Mouse (Mus musculus) monocyte, adult 2 months (primary cell): ENCODE results near the gene Ak4.
"Not testable (repeated sequence)": the region's sequence is repeated elsewhere in the genome, so short reads cannot be mapped to it uniquely, and the experiment has no call there.

Experiments
- DNase-seq, 2 experiments: peaks; one replicate each; pipeline ENCODE4 v3.0.0; 2022; ENCODE audit warnings: low spot score in 2 of 2, low read depth in 1 of 2

Gene Ak4

GRCm38 (mm10) chr4:101419151-101419910, at the start of gene Ak4:
Gene Ak4, plus strand, starts transcription at chr4:101419277.
- DNase-seq, result no peak

DNA sequence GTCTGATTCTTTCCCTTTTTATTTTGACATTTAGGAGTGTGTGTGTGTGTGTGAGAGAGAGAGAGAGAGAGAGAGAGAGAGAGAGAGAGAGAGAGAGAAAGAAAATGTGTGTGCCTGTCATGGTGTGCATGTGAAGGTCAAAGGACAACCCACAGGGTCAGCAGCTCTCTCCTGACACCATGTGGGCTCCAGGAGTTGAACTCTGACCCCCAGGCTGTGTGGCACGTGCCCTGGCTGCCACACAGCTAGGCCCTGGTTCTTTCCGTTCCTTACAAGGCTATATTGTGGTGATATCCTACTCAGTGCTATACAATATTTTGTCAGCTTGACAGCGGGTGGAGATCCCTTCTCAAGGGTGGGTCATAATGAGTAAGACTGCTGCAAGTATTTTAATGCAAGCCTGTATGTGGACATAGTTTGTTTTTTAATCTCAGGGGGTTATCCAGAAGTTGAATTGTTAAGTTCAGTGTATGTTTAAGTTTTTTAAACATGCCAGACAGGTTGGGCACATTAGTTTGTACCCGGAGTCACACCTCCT, 49.3 kb upstream of the Ak4 start:
- no peak for DNase-seq

GRCm38 (mm10) chr4:101372283-101372682, 46.8 kb upstream of the Ak4 start:
- no peak for DNase-seq

DNA sequence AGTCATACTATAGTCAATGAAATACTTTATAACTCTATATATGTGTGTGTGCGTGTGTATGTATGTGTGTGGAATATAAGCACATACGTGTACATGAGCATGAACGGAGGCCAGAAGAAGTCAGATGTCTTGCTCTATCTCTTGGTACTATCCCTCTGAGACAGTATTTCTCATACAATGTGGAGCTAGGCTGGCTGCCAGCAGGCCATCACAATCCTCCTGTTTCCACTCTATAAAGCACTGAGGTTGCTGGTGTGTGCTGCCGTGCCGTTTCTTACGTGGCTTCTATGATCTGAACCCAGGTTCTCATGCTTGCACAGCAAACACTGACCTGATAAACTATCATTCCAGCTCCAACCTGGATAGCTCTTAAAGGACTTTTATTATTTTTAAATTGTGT, 46.3 kb upstream of the Ak4 start:
- DNase-seq, result no peak

GRCm38 (mm10) chr4:101374104-101374503, 45.0 kb upstream of the Ak4 start:
- DNase-seq, result no peak

- DNase-seq, result no peak
These were observed 42.2 kb upstream of the Ak4 start for GRCm38 (mm10) chr4:101376835-101377234.

GRCm38 (mm10) chr4:101378241-101378640, 40.8 kb upstream of the Ak4 start:
- DNase-seq, result no peak

- no peak for DNase-seq
These were observed 40.3 kb upstream of the Ak4 start for GRCm38 (mm10) chr4:101378778-101379177.

DNA sequence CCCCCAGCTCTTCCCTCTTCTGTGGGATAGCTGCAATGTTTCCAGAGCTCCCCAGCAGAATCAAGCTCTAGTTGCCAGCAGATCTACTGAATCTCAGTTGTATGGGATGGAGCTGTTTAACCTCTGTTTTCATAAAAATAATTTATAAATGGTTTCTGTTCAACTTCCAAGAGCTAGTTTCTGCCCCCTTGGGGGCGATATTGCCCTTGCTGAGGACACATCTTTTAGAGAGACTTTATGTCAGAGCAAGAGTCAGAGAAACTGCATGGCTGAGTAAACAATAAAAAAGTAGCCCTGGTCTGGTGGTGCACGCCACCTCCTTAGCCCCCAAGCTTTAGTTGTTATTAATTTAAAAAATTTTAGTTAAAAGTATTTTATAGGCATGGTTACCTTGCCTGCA, 34.1 kb upstream of the Ak4 start:
- DNase-seq, result no peak

DNA sequence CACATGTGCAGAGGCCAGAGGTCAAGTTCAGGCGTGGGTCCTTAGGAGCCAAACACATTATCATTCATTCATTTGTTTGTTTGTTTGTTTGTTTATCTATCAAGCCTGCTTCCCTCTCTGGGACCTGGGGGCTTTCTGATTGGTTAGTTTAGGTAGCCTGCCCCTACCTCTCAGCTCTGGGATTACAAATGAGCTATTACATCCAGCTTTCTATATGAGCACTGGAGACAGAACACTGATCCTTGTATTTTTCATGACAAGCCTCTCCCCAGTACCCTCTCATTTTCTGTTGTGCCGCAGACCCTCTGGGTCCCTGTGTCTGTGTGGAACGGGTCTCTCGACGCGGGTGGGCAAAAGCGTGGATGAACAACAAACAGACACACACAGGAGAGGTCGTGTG, 30.8 kb upstream of the Ak4 start:
- DNase-seq, result no peak

DNA sequence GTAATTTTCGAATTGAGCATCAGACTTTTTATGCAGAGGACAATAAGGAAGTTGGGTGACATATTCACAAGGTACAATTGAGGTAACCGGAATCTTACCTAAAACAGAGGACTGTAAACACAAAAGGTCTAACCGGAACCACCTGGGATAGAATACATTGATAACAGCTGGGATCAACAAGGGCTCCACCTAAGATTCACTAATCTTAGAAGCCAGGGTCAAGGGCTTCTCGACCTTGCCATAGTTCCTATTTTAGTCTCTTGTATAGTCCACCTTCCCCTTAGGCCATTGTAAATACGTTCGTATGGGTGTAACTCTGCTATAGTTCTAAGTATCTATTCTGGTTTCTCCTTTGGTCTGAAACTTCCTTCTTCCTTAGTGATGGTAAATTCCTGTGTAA, 30.4 kb upstream of the Ak4 start:
- DNase-seq, result not testable (repeated sequence)

DNA sequence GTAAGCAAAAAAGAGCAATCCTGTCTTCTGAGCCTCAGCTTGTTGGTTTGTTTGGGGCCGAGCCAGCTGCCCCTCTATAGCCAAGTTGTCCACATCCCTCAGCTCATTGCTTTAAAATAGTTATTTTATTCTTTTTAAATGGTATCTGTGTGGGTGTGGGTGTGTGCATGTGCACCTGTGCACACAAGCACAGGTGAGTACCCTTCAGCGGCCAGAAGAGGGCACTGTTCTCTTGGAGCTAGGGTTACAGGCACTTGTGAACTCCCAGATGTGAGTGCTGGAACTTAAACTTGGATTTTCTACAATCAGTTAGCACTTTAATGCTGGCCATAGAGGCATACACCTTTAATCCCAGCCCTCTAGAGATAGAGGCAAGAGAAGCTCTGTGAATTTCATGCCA, 26.8 kb upstream of the Ak4 start:
- no peak for DNase-seq

DNA sequence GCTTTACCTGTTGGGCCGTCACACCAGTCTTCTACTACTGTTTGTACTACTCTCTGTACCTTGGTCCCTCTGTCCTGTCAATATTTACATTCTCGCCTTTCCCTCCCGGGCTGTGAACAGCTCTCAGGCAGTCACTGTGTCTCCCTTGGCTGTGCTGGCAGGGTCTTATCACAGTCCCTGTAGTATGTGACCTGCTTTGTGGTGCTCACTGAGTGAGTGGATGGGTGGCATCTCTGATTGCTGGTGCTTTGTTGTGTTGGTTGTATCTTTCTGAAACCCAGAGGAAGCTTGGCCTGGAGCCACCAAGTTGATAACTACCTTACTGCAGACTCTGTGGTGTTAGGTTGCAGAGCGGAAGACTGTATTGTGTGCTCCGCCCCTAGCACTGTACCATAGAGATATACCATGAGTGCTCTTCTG, 25.8 kb upstream of the Ak4 start:
- no peak for DNase-seq

DNA sequence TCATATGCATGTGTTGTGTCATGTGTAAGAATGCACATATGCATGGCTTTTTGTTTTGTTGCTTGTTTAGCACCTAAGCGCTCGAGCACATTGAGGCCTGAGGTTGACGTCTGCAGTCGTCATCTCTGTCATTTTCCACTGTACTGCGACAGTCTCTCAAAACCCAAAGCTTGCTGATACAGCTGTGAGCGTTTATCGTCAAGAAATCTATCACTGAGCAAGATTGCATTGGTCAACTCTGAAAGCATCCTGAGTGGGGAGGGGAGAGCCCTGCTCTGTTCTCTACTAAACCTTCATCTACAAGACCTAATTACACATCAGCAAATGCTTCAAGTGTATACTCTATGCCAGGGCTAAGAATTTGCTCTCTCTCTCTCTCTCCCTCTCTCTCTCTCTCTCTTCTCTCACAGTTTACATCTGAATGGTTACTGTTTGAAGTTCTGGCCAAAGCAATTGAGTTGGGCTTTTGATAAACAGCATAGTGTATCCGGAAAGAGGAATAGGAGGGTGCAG, 24.0 kb upstream of the Ak4 start:
- DNase-seq, result no peak

DNA sequence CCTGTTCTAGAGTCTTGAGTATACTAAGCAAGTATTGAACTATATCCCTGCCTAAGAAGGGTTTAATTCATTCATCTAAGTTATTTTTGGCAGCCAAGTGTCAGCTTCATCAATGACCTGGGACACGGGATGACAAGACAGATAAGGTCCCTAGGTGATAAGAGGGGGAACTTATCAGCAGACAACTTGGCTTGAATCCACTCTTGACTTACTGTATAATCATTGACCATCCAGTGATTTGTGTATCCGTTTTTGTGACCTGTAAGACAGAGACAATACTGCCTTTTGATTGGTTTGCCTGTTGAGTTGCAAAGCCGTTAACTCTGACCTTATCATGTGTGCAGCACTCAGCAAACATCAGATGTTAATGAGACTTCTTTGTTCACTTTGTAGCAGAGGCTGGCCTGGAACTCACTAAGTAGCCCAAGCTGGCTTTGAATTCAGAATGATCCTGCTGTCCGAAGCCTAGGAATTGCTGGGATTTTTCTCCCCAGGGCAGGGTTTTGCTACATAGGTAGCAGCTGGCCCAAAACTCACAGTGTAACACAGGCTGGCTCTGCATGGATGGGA, 19.0 kb upstream of the Ak4 start:
- no peak for DNase-seq

DNA sequence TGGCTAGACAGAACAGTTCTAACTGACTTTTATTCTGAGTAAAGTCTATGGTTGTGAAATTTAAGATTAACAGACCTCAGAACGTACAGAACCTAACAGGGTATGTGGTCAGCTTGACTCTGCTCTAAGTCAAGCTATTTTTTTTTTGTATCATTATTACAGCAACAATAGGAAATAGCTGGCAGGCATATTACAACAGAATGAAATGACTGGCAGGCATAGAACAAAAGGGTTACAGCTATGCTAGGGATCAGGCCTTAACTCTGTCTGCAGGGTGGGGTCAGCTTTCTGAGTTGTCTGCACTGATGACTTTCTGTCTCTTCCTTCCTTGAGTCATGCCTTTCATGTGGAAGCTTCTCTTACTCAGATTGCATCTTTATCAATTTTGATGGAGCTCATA, 17.1 kb upstream of the Ak4 start:
- no peak for DNase-seq

GRCm38 (mm10) chr4:101404863-101405262, 14.2 kb upstream of the Ak4 start:
- DNase-seq, result no peak

DNA sequence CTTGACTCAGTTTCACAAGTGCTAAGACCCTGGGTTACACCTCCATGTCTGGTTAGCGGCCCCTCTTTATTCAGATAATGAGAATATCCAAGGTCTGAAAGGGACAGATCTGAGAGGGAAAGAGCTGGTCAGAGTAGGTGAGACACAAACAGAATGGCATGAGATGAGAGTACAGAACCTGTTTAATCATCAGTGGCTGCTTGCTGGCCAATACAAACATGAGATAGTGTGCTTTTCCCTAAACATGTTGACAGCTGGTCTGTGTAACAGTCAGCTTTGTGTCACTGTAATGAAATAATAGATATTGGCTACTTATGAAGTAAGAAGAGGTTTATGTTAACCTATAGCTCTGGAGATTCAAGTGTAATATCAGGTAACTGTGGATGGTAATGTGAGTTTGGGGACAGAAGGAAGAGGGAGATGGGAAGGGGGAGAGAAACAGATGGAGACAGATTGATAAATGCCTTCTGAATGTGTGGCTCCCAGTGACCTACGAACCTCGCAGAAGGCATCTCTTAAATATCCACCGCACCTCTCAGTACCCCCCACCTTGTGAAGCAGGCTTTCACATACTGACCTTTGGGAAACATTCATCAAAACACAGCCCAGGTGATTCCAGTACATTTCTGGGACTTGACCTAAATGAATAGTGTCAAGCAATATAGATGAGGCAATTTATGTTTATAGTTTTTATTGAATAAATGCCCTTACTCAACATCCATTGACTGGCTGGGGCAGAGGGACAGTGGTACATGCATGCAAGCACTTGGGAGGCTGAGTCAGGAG, 12.5 kb upstream of the Ak4 start:
- DNase-seq, result no peak

DNA sequence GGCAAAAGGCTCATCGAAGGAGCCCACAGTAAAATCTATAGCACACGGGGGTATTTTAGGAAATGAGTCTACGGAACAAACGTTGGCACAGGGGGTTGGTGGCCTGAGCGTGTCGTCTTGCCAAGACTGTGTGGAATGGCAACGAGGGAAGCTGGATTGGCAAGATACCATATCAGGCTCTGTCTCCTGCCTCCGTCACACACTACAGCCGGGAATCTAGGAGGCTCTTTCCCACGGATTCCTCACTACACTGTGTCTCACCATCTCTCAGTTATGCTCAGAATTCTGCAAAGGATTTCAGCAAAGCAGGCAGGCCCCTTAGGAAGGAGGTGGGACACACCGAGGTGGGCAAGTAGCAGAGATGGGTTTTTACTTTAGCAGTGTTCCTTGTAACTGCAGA, 2.1 kb upstream of the Ak4 start:
- no peak for DNase-seq

DNA sequence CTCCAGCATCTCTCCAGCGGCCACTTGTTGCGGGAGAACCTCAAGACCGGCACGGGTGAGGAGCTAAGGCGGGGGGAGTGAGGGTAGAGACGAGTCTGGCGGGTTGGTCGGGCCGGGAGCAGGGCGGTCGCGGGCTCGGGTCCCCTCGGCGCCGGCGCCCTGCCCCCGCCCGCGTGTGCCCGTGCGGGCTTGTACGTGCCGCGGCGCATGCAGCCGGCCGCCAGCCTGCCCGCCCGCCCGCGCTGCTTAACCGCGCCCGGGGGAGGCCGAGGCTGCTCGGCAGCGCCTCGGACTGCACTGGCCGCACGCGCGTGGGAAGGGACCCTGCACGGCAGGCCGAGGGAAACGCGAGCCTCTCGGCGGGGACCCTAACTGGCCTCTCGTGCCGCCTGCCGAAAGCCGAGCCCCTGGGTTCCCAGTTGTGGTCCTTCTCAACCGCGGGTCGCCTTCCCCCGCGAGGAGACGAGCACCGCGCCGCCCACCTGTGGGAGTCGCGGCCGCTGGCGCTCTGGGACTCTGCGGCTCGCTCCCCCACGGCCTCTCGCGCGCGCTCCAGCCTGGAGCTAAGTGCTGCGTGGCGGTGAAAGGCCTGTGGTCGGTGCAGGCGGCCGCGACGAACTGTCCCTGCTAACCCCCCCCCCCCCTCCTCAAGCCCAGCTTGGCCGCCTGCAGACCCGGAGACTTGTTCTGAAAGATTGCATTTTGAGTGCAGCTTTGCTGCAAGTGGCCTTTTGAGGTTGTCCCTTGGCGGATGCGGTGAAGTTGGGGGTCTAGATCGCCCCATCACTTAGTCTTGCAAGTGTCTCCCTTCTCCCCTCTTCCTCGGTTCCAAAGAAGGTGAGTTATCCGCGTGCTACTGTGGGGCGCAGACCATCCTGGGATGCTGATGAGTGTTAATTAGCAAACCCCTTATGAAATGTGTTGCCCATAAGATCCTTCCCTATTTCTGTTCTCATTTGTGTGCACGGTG, 1.1 kb downstream of the Ak4 start:
- DNase-seq, result no peak

DNA sequence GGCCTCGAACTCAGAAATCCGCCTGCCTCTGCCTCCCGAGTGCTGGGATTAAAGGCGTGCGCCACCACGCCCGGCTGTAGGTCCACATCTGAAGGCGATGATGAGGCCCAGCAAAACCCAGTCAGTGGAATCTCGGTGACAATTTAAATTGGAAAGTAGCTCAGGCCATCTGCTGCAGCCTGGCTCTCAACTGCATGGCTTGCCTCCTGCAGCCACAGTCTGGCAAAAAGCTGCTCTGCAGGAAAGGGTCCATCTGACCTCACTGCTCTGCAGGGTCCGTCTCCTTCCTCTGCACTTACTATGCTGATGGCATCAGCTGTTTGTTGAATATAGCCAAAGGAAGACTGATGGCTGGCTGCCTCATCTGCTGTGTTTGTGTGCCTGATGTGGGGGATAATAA, 3.9 kb downstream of the Ak4 start:
- no peak for DNase-seq
